Mouse (Mus musculus) G1E (cell line): ENCODE measurements around the gene Trim10. TPM values are rescaled to one million over a fixed set of nuclear protein-coding genes. Genes with fewer than 3 reads are reported as not detected.

ENCODE experiments used
- ATAC-seq: 2 replicates; pipeline ENCODE4 v1.8.0; 2016; ENCODE audit warnings: mild to moderate bottlenecking; ENCODE audit not compliant: insufficient number of reproducible peaks, poor library complexity, low FRiP score, severe bottlenecking; ENCODE audit errors: extremely low read depth
- DNase-seq: peaks from one replicate; pipeline ENCODE4 v3.0.0; 2012; ENCODE audit warnings: low spot score
- H3K27me3 ChIP-seq: 2 replicates; pipeline ENCODE4 v1.6.1; 2012; ENCODE audit warnings: mild to moderate bottlenecking, low read length, inconsistent platforms; ENCODE audit not compliant: insufficient read depth
- H3K36me3 ChIP-seq: replicated peaks from 2 replicates; pipeline ENCODE3; 2012; ENCODE audit warnings: mild to moderate bottlenecking, inconsistent platforms
- H3K4me1 ChIP-seq: 2 replicates; pipeline ENCODE4 v1.6.1; 2012; ENCODE audit warnings: low read depth, low read length, inconsistent platforms, mixed read lengths; ENCODE audit not compliant: insufficient read depth
- H3K4me3 ChIP-seq: 2 replicates; pipeline ENCODE4 v1.5.1; 2012; ENCODE audit warnings: low read depth, mild to moderate bottlenecking, inconsistent platforms, low read length, moderate library complexity, mixed read lengths
- H3K9me3 ChIP-seq: replicated peaks from 2 replicates; pipeline ENCODE4 v1.6.1; 2012; ENCODE audit warnings: inconsistent platforms
- CTCF ChIP-seq: IDR thresholded peaks from 2 replicates; pipeline ENCODE4 v1.5.1; 2012; ENCODE audit warnings: low read depth, low read length, inconsistent platforms, mixed read lengths
- GATA1 ChIP-seq: IDR thresholded peaks from 2 replicates; pipeline ENCODE4 v1.6.1; 2012; ENCODE audit warnings: borderline replicate concordance, low read length, inconsistent platforms, mixed read lengths
- GATA2 ChIP-seq: IDR thresholded peaks from 2 replicates; pipeline ENCODE4 v1.6.1; 2012; ENCODE audit warnings: low read depth, low read length, inconsistent platforms, borderline replicate concordance
- POLR2AphosphoS5 ChIP-seq: IDR thresholded peaks from 2 replicates; pipeline ENCODE4 v1.6.1; 2012; ENCODE audit warnings: low read depth, low read length, inconsistent platforms; ENCODE audit not compliant: insufficient replicate concordance
- TAL1 ChIP-seq: conservative IDR thresholded peaks from 2 replicates; pipeline ENCODE4 v1.6.1; 2012; ENCODE audit warnings: low read depth, low read length, inconsistent platforms, mixed read lengths
- polyA plus RNA-seq: library from polyadenylated mRNA; stranded (reverse); fragments of >175 nt; gene quantifications from 2 replicates; pipeline ENCODE4 v1.2.3, GENCODE M21; 2012
- total RNA-seq, 2 experiments: library from RNA; stranded (forward) in 1 of 2; stranded (reverse) in 1 of 2; fragments of 200-1000 nt in 1 of 2; fragments of >200 nt in 1 of 2; fragmentation: Nextera tagmentation in 1 of 2; gene quantifications; 2 replicates each; pipeline ENCODE4 v1.2.3; 2014 to 2017

Trim10 gene
- total and polyA plus RNA-seq, 3 experiments = 6.1 to 18.1 (median 16.2) TPM

GRCm38 (mm10) chr17:36851627-36852026 lies 17.7 kb upstream of the Trim10 start:
- no peaks in the 10 kb centered on the region for H3K27me3 ChIP-seq
- TF ChIP-seq POLR2AphosphoS5 (no peak), CTCF (no peak), GATA2 (no peak), GATA1 (no peak), TAL1 (no peak)
- ATAC-seq = no peak

GRCm38 (mm10) chr17:36855484-36855883 lies 13.9 kb upstream of the Trim10 start:
- no peaks in the 10 kb centered on the region for H3K27me3 ChIP-seq
- no peak for ATAC-seq
- TF ChIP-seq CTCF = no peak
- TF ChIP-seq GATA2 = no peak
- no peak for TF ChIP-seq GATA1
- TF ChIP-seq POLR2AphosphoS5 = no peak
- no peak for TF ChIP-seq TAL1
- H3K9me3 ChIP-seq = no peaks in the 10 kb centered on the region
- H3K36me3 ChIP-seq = peaks cover 76% of the 10 kb centered on the region
- DNase-seq = no peak
- no peaks in the 10 kb centered on the region for H3K4me1 ChIP-seq
- no peak overlapping the region for H3K4me3 ChIP-seq

More at GRCm38 (mm10) chr17:36851627-36852026, 17.7 kb upstream of the Trim10 start:
- Histone ChIP-seq H3K4me3 (no peak overlapping the region), H3K4me1 (no peaks in the 10 kb centered on the region), H3K9me3 (no peaks in the 10 kb centered on the region), H3K36me3 (peaks cover 62% of the 10 kb centered on the region)
- DNase-seq = no peak

GRCm38 (mm10) chr17:36856236-36856635 lies 13.1 kb upstream of the Trim10 start:
- no peak for DNase-seq
- no peak overlapping the region for H3K4me3 ChIP-seq
- peaks cover 68% of the 10 kb centered on the region for H3K36me3 ChIP-seq
- ATAC-seq = no peak
- no peaks in the 10 kb centered on the region for H3K9me3 ChIP-seq
- TF ChIP-seq TAL1 = no peak
- TF ChIP-seq GATA2 = no peak
- no peak for TF ChIP-seq GATA1
- no peak for TF ChIP-seq CTCF
- TF ChIP-seq POLR2AphosphoS5 = no peak
- no peaks in the 10 kb centered on the region for H3K4me1 ChIP-seq
- peaks cover 2% of the 10 kb centered on the region; the same call in 1 of the 2 replicates for H3K27me3 ChIP-seq

- DNase-seq = no peak
- Histone ChIP-seq H3K4me3 (no peak overlapping the region), H3K9me3 (no peaks in the 10 kb centered on the region), H3K36me3 (peaks cover 49% of the 10 kb centered on the region), H3K27me3 (peaks cover 7% of the 10 kb centered on the region; the same call in 1 of the 2 replicates), H3K4me1 (no peaks in the 10 kb centered on the region)
- no peak for TF ChIP-seq POLR2AphosphoS5
- TF ChIP-seq CTCF = no peak
- TF ChIP-seq TAL1 = no peak
- no peak for TF ChIP-seq GATA1
- TF ChIP-seq GATA2 = no peak
- ATAC-seq = no peak
Measured at GRCm38 (mm10) chr17:36858181-36858580, 11.2 kb upstream of the Trim10 start.

- no peak for DNase-seq
Measured at GRCm38 (mm10) chr17:36861680-36862079, 7.7 kb upstream of the Trim10 start.

GRCm38 (mm10) chr17:36866719-36867527 lies 2.5 kb upstream of the Trim10 start, which contains the start of gene Trim15:
Trim15 (minus strand) TSS chr17:36867210.
- Histone ChIP-seq H3K9me3 (no peaks in the 10 kb centered on the region), H3K4me3 (peak within 1 kb of the TSS; percentile 13; the same call in 1 of the 2 replicates), H3K36me3 (peaks cover 9% of the 10 kb centered on the region), H3K4me1 (peaks cover 44% of the 10 kb centered on the region), H3K27me3 (peaks cover 20% of the 10 kb centered on the region)
- DNase-seq (no peak), ATAC-seq (no peak)
- TF ChIP-seq CTCF (no peak), GATA2 (no peak), GATA1 (no peak), POLR2AphosphoS5 (no peak), TAL1 (no peak)

More at GRCm38 (mm10) chr17:36861680-36862079, 7.7 kb upstream of the Trim10 start:
- Histone ChIP-seq H3K9me3 (no peaks in the 10 kb centered on the region), H3K4me1 (peaks cover 7% of the 10 kb centered on the region), H3K4me3 (no peak overlapping the region), H3K36me3 (peaks cover 24% of the 10 kb centered on the region), H3K27me3 (peaks cover 20% of the 10 kb centered on the region)
- ATAC-seq = no peak
- TF ChIP-seq GATA1 (no peak), CTCF (no peak), TAL1 (no peak), GATA2 (no peak), POLR2AphosphoS5 (no peak)
